8 mouse cellular contexts compared by ENCODE assay signal in the genomic region with DNA sequence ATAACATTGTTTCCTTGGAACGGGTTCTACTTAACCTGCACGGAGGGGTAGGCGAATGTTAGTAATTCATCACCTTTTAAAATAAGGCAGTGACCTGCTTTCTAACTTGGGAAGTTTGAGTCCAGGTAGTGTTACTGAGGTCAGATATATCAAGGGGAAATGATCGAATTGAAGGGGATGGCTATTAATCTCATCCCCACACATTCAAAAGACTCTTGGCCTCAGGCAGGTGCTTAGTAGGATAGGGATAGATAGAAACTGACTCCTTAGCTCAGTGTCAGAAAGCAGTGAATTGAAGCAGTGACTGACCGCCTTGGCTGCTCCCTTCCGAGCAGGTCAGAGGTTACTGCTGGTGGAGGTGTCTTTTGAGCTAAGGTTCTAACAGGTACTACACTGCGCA. TPM values are rescaled to one million over a fixed set of nuclear protein-coding genes. Genes with fewer than 3 reads are reported as not detected.
DNase-seq lines count a peak whose midpoint lies in the region; ATAC-seq and TF ChIP-seq lines count a peak whose summit lies in the region.

No protein-coding gene starts in this region.

- 75% methylated on average over 7 of the region's 7 CpGs for WGBS in kidney, embryonic 14.5 days
- 89% methylated on average over 7 of the region's 7 CpGs for WGBS in embryonic facial prominence, embryonic 11.5 days
- WGBS in hindbrain, postnatal 0 days = 91% methylated on average over 7 of the region's 7 CpGs
- 96% methylated on average over 7 of the region's 7 CpGs for WGBS in midbrain, embryonic 14.5 days

- H3K27me3 ChIP-seq in kidney, embryonic 14.5 days (ENCODE audit: control insufficient read depth, insufficient read depth, low read length) = no peaks in the 10 kb centered on the region
- H3K27me3 ChIP-seq in embryonic facial prominence, embryonic 11.5 days (ENCODE audit: control insufficient read depth, insufficient read depth, low read length) = no peaks in the 10 kb centered on the region
- no peaks in the 10 kb centered on the region for H3K27me3 ChIP-seq in hindbrain, postnatal 0 days (ENCODE audit: insufficient read depth, low read length)
- H3K27me3 ChIP-seq in midbrain, embryonic 14.5 days (ENCODE audit: control insufficient read depth, insufficient read depth, low read length) = no peaks in the 10 kb centered on the region

- ATAC-seq in kidney, embryonic 14.5 days (ENCODE audit: low FRiP score, low TSS enrichment) = no peak
- no peak for ATAC-seq in embryonic facial prominence, embryonic 11.5 days (replicated peaks; ENCODE audit: insufficient number of reproducible peaks, low FRiP score, low TSS enrichment, low read depth)
- ATAC-seq in hindbrain, postnatal 0 days = no peak
- ATAC-seq in midbrain, embryonic 14.5 days (ENCODE audit: low FRiP score, low TSS enrichment) = no peak

- H3K9me3 ChIP-seq in kidney, embryonic 14.5 days (ENCODE audit: control insufficient read depth, low read length) = no peaks in the 10 kb centered on the region
- H3K9me3 ChIP-seq in embryonic facial prominence, embryonic 11.5 days (replicated peaks; ENCODE audit: control insufficient read depth, low read length) = no peaks in the 10 kb centered on the region
- H3K9me3 ChIP-seq in hindbrain, postnatal 0 days (ENCODE audit: low read length) = no peaks in the 10 kb centered on the region
- H3K9me3 ChIP-seq in midbrain, embryonic 14.5 days (ENCODE audit: control insufficient read depth, low read length) = no peaks in the 10 kb centered on the region

- H3K27ac ChIP-seq in kidney, embryonic 14.5 days (ENCODE audit: low read depth, low read length) = no peak overlapping the region
- H3K27ac ChIP-seq in embryonic facial prominence, embryonic 11.5 days (replicated peaks; ENCODE audit: low read depth, low read length) = no peak overlapping the region
- no peak overlapping the region for H3K27ac ChIP-seq in hindbrain, postnatal 0 days
- H3K27ac ChIP-seq in midbrain, embryonic 14.5 days (replicated peaks; ENCODE audit: low read depth, low read length) = no peak overlapping the region

- peaks cover 20% of the 10 kb centered on the region for H3K4me1 ChIP-seq in kidney, embryonic 14.5 days (ENCODE audit: control insufficient read depth, insufficient read depth, low read length)
- no peaks in the 10 kb centered on the region for H3K4me1 ChIP-seq in embryonic facial prominence, embryonic 11.5 days (ENCODE audit: control insufficient read depth, insufficient read depth, low read length)
- peaks cover 13% of the 10 kb centered on the region for H3K4me1 ChIP-seq in hindbrain, postnatal 0 days (ENCODE audit: insufficient read depth, low read length)
- H3K4me1 ChIP-seq in midbrain, embryonic 14.5 days (ENCODE audit: control insufficient read depth, insufficient read depth, low read length) = peaks cover 17% of the 10 kb centered on the region

- peaks cover 25% of the 10 kb centered on the region; the same call in 1 of the 2 replicates for H3K36me3 ChIP-seq in kidney, embryonic 14.5 days (ENCODE audit: control insufficient read depth, insufficient read depth, low read length)
- no peaks in the 10 kb centered on the region; the same call in none of the 2 replicates for H3K36me3 ChIP-seq in embryonic facial prominence, embryonic 11.5 days (replicated peaks; ENCODE audit: control insufficient read depth, insufficient read depth, low read depth, low read length)
- no peaks in the 10 kb centered on the region for H3K36me3 ChIP-seq in hindbrain, postnatal 0 days (ENCODE audit: insufficient read depth, low read length)
- peaks cover 5% of the 10 kb centered on the region for H3K36me3 ChIP-seq in midbrain, embryonic 14.5 days (ENCODE audit: control insufficient read depth, insufficient read depth, low read length)

- peak overlapping the region; percentile 97; the same call in 1 of the 2 replicates for H3K9ac ChIP-seq in kidney, embryonic 14.5 days (ENCODE audit: low read depth, low read length)
- H3K9ac ChIP-seq in embryonic facial prominence, embryonic 11.5 days (replicated peaks; ENCODE audit: low read length) = no peak overlapping the region
- no peak overlapping the region for H3K9ac ChIP-seq in hindbrain, postnatal 0 days (replicated peaks; ENCODE audit: low read length)
- no peak overlapping the region for H3K9ac ChIP-seq in midbrain, embryonic 14.5 days (replicated peaks; ENCODE audit: low read length)

- DNase-seq in kidney, postnatal 25 days = no peak
- no peak for DNase-seq in embryonic facial prominence, embryonic 11.5 days (ENCODE audit: low spot score)
- DNase-seq in hindbrain, postnatal 0 days (ENCODE audit: low spot score) = no peak
- no peak for DNase-seq in midbrain, embryonic 14.5 days
- DNase-seq in adrenal gland, adult 2 months = no peak
- no peak for DNase-seq in embryo, embryonic 10.5 days (ENCODE audit: low spot score)
- DNase-seq in layer of hippocampus, postnatal 36 days = no peak

- peak overlapping the region; percentile 99 for H3K4me3 ChIP-seq in kidney, embryonic 14.5 days (ENCODE audit: low read length)
- peak overlapping the region; percentile 97 for H3K4me3 ChIP-seq in embryonic facial prominence, embryonic 11.5 days (ENCODE audit: low read depth, low read length)
- peak overlapping the region; percentile 89 for H3K4me3 ChIP-seq in hindbrain, postnatal 0 days (ENCODE audit: low read length)
- 0 out of 2 replicates have a peak overlapping the region, but pooled peaks have one; percentile 98 for H3K4me3 ChIP-seq in midbrain, embryonic 14.5 days (replicated peaks; ENCODE audit: low read depth, low read length)

- peak overlapping the region; percentile 89 for H3K4me2 ChIP-seq in kidney, embryonic 14.5 days (replicated peaks; ENCODE audit: low read depth, low read length)
- H3K4me2 ChIP-seq in embryonic facial prominence, embryonic 11.5 days (ENCODE audit: low read depth, low read length) = peak overlapping the region; percentile 65; the same call in 1 of the 2 replicates
- peak overlapping the region; percentile 90; the same call in 1 of the 2 replicates for H3K4me2 ChIP-seq in hindbrain, postnatal 0 days (ENCODE audit: low read depth, low read length)
- H3K4me2 ChIP-seq in midbrain, embryonic 14.5 days (ENCODE audit: low read length) = peak overlapping the region; percentile 80

- TF ChIP-seq CTCF in hindbrain, postnatal 0 days (IDR thresholded peaks at IDR 0.05; ENCODE audit: low read depth) = no peak

RNA-seq across cellular contexts. Expression of a gene that starts 2.0 kb away (rescaled TPM):
- polyA plus RNA-seq in kidney, embryonic 14.5 days (2014; fragmentation: Nextera tagmentation; extraction: Ambion mirVana) = 151 and 230 TPM in 2 replicates
- 261 and 263 TPM in 2 replicates for polyA plus RNA-seq in embryonic facial prominence, embryonic 11.5 days (2014; fragmentation: Nextera tagmentation; extraction: Ambion mirVana)
- total RNA-seq in hindbrain, postnatal 0 days (2014; rRNA removed) = 49.0 and 50.4 TPM in 2 replicates
- polyA plus RNA-seq in hindbrain, postnatal 0 days (2015; fragmentation: Nextera tagmentation; extraction: Ambion mirVana) = 72.0 and 77.7 TPM in 2 replicates
- 83.6 and 125 TPM in 2 replicates for polyA plus RNA-seq in midbrain, embryonic 14.5 days (2014; fragmentation: Nextera tagmentation; extraction: Ambion mirVana)
- total RNA-seq in adrenal gland, adult 2 months (2021) = 10 to 100 TPM; 50.7 to 54.6 TPM
- 22.7 and 33.7 TPM in 2 replicates for polyA plus RNA-seq in adrenal gland, adult 2 months (2012; rRNA removed)
- total RNA-seq in layer of hippocampus, postnatal 36 days (2021) = 10 to 100 TPM; 34.1 to 36.8 TPM

RNA-seq across cellular contexts. Expression of a gene that starts 10.4 kb away (rescaled TPM):
- polyA plus RNA-seq in kidney, embryonic 14.5 days (2014; fragmentation: Nextera tagmentation; extraction: Ambion mirVana) = 389 and 470 TPM in 2 replicates
- polyA plus RNA-seq in embryonic facial prominence, embryonic 11.5 days (2014; fragmentation: Nextera tagmentation; extraction: Ambion mirVana) = 243 and 262 TPM in 2 replicates
- total RNA-seq in hindbrain, postnatal 0 days (2014; rRNA removed) = 148 and 173 TPM in 2 replicates
- 304 and 319 TPM in 2 replicates for polyA plus RNA-seq in hindbrain, postnatal 0 days (2015; fragmentation: Nextera tagmentation; extraction: Ambion mirVana)
- 244 and 294 TPM in 2 replicates for polyA plus RNA-seq in midbrain, embryonic 14.5 days (2014; fragmentation: Nextera tagmentation; extraction: Ambion mirVana)
- total RNA-seq in adrenal gland, adult 2 months (2021) = 100 to 1,000 TPM; 226 to 307 TPM
- polyA plus RNA-seq in adrenal gland, adult 2 months (2012; rRNA removed) = 679 and 685 TPM in 2 replicates
- 10 to 100 TPM; 83.8 to 93.7 TPM for total RNA-seq in layer of hippocampus, postnatal 36 days (2021)

RNA-seq across cellular contexts. Expression of a gene that starts 48.5 kb away (rescaled TPM):
- 817 and 919 TPM in 2 replicates for polyA plus RNA-seq in kidney, embryonic 14.5 days (2014; fragmentation: Nextera tagmentation; extraction: Ambion mirVana)
- 423 and 462 TPM in 2 replicates for polyA plus RNA-seq in embryonic facial prominence, embryonic 11.5 days (2014; fragmentation: Nextera tagmentation; extraction: Ambion mirVana)
- 303 and 356 TPM in 2 replicates for total RNA-seq in hindbrain, postnatal 0 days (2014; rRNA removed)
- polyA plus RNA-seq in hindbrain, postnatal 0 days (2015; fragmentation: Nextera tagmentation; extraction: Ambion mirVana) = 794 and 832 TPM in 2 replicates
- 240 and 427 TPM in 2 replicates for polyA plus RNA-seq in midbrain, embryonic 14.5 days (2014; fragmentation: Nextera tagmentation; extraction: Ambion mirVana)
- total RNA-seq in adrenal gland, adult 2 months (2021) = 1,000 to 10,000 TPM; 1,553 to 3,019 TPM
- polyA plus RNA-seq in adrenal gland, adult 2 months (2012; rRNA removed) = 4,707 and 5,966 TPM in 2 replicates
- total RNA-seq in layer of hippocampus, postnatal 36 days (2021) = 100 to 1,000 TPM; 312 to 317 TPM
